Mouse (Mus musculus) hindbrain, postnatal 0 days (tissue): ENCODE data around the gene Cbr2. TPM values are rescaled to one million over a fixed set of nuclear protein-coding genes. Genes with fewer than 3 reads are reported as not detected.
"Not testable (repeated sequence)": the region's sequence is repeated elsewhere in the genome, so short reads cannot be mapped to it uniquely, and the experiment has no call there.

Experiments used
- ATAC-seq: fragments of 200-750 bp; cut with Nextera tagmentation; 2 replicates; pipeline ENCODE4 v1.8.0; 2017; ENCODE audit warnings: mild to moderate bottlenecking, moderate TSS enrichment, moderate library complexity
- DNase-seq: peaks from one replicate; pipeline ENCODE4 v3.0.0-alpha.2; 2015; ENCODE audit warnings: low spot score
- H3K27ac ChIP-seq: fragments of 300-500 bp; sonication (generic); 2 replicates; pipeline ENCODE4 v1.5.1; 2014; ENCODE audit warnings: mild to moderate bottlenecking
- H3K27me3 ChIP-seq: fragments of 300-500 bp; sonication (generic); 2 replicates; pipeline ENCODE4 v1.6.1; 2014; ENCODE audit warnings: low read length, mixed read lengths; ENCODE audit not compliant: insufficient read depth
- H3K36me3 ChIP-seq: fragments of 300-500 bp; sonication (generic); 2 replicates; pipeline ENCODE4 v1.6.1; 2014; ENCODE audit warnings: low read length, mixed read lengths; ENCODE audit not compliant: insufficient read depth
- H3K4me1 ChIP-seq: fragments of 300-500 bp; sonication (generic); 2 replicates; pipeline ENCODE4 v1.6.1; 2014; ENCODE audit warnings: antibody characterized with exemption, low read length, mixed read lengths; ENCODE audit not compliant: insufficient read depth
- H3K4me2 ChIP-seq: fragments of 300-500 bp; sonication (generic); 2 replicates; pipeline ENCODE4 v1.6.1; 2014; ENCODE audit warnings: low read depth, mild to moderate bottlenecking, low read length, moderate library complexity, mixed read lengths
- H3K4me3 ChIP-seq: fragments of 300-500 bp; sonication (generic); 2 replicates; pipeline ENCODE4 v1.5.1; 2014; ENCODE audit warnings: low read length
- H3K9ac ChIP-seq: fragments of 300-500 bp; sonication (generic); replicated peaks from 2 replicates; pipeline ENCODE4 v1.6.1; 2014; ENCODE audit warnings: mild to moderate bottlenecking, low read length, moderate library complexity, mixed read lengths
- H3K9me3 ChIP-seq: fragments of 300-500 bp; sonication (generic); 2 replicates; pipeline ENCODE4 v1.6.1; 2016; ENCODE audit warnings: low read length, mixed read lengths
- CTCF ChIP-seq: IDR thresholded peaks from 2 replicates; pipeline ENCODE4 v1.5.1; 2016; ENCODE audit warnings: antibody characterized with exemption, control low read depth, low read depth
- WGBS: fragments of 180-500 bp; shearing (Covaris S2); extraction: QIAGEN DNeasy Blood & Tissue Kit; methylation state at CpG from one replicate; pipeline ENCODE4 v1.1.7; 2014; 5-methylcytosine and 5-hydroxymethylcytosine counted together
- polyA plus RNA-seq: library from polyadenylated mRNA; unstranded; fragments of >200 nt; fragmentation: Nextera tagmentation; extraction: Ambion mirVana; gene quantifications from 2 replicates; pipeline ENCODE4 v1.2.1, GENCODE M21; 2015
- total RNA-seq: library from RNA; depleted of rRNA; stranded (reverse); fragments of >200 nt; gene quantifications from 2 replicates; pipeline ENCODE4 v1.2.3, GENCODE M21; 2014

The Cbr2 gene
- total and polyA plus RNA-seq, 2 experiments from 2014 or later: 4.0 to 6.1 TPM

DNA sequence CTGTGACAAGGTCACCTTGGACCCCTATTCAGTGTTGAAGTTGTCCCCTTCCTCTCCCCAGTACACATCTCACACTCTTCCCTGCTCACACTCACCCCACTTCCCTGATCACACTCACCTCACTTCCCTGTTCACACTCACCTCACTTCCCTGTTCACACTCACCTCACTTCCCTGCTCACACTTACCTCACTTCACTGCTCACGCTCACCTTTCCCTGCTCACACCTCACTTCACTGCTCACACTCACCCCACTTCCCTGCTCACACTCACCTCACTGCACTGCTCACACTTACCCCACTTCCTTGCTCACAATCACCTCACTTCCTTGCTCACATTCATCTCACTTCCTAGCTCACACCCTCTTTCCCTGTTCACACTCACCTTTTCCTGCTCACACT is 519 bp downstream of the Cbr2 start:
- WGBS: 89% methylated on average over 1 of the region's 1 CpGs
- Histone ChIP-seq H3K4me1 (peaks cover 4% of the 10 kb centered on the region; the same call in 1 of the 2 replicates), H3K9ac (no peak overlapping the region), H3K4me3 (no peak overlapping the region), H3K9me3 (no peaks in the 10 kb centered on the region), H3K36me3 (no peaks in the 10 kb centered on the region), H3K27ac (no peak overlapping the region), H3K27me3 (no peaks in the 10 kb centered on the region), H3K4me2 (no peak overlapping the region)
- TF ChIP-seq CTCF: no peak
- no peak for ATAC-seq
- DNase-seq: no peak

DNA sequence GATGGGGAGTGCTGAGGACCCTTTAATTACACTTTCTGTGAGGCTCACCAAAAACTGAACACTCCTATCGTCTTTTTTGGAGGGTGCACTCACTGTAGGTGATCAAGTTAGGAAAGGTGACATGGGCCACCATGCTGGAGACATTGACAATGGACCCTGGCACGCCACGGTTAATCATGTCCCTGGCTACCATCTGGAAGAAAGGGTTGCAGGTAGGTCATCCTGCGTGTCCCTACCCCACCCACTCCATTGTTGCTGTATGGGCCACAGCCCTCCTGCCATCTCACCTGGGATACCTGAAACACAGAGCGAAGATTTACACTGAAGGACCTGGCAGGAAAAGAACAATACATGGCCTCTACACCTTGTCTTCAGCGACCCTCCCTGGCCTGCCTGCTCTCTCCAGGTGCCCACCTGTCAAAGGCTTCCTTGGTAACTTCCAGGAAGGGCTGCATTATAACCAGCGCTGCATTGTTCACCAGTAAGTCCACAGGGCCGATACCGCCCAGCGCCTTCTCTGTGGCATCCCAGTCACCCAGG is 1.5 kb downstream of the Cbr2 start:
- no peaks in the 10 kb centered on the region for H3K36me3 ChIP-seq
- no peak for ATAC-seq
- H3K4me2 ChIP-seq: no peak overlapping the region
- no peak for DNase-seq
- no peaks in the 10 kb centered on the region for H3K9me3 ChIP-seq
- H3K4me1 ChIP-seq: peaks cover 4% of the 10 kb centered on the region; the same call in 1 of the 2 replicates
- H3K27me3 ChIP-seq: no peaks in the 10 kb centered on the region
- 86% methylated on average over 10 of the region's 10 CpGs for WGBS
- TF ChIP-seq CTCF: no peak
- no peak overlapping the region for H3K4me3 ChIP-seq
- no peak overlapping the region for H3K27ac ChIP-seq
- no peak overlapping the region for H3K9ac ChIP-seq

DNA sequence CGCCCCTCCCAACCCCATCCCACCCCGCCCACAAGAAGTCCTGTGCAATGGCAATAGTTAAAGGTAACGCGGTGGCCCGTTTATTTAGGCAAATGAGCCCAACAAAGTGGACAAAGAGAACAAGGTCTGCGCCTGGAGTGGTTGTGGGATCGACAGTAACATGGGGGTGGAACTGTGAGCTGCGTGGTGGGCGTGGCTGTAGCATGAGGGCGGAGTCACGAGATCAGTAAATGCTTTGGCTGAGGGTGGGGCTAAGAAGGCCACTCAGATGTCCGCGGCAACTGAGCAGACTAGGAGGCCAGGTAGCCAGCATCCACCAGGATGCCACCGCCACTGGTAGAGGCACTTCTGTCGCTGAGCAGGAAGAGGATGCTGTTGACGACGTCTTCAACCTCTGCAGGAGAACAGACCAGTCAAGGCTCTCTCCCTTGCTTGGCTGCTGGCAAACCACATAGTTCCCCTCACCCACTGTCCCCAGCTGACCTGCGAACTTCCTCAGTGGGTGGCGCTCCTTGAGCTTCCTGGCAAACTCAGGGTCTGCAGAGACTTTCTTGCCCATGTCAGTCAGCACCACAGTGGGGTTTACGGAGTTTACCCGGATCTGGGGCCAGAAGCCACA is 2.4 kb downstream of the Cbr2 start:
- H3K9me3 ChIP-seq, H3K4me3 ChIP-seq, H3K4me1 ChIP-seq, H3K27me3 ChIP-seq, H3K9ac ChIP-seq, ATAC-seq, H3K4me2 ChIP-seq, H3K27ac ChIP-seq, H3K36me3 ChIP-seq: not testable (repeated sequence)
- WGBS: 3% methylated on average over 18 of the region's 21 CpGs
- DNase-seq: peak; percentile 48

DNA sequence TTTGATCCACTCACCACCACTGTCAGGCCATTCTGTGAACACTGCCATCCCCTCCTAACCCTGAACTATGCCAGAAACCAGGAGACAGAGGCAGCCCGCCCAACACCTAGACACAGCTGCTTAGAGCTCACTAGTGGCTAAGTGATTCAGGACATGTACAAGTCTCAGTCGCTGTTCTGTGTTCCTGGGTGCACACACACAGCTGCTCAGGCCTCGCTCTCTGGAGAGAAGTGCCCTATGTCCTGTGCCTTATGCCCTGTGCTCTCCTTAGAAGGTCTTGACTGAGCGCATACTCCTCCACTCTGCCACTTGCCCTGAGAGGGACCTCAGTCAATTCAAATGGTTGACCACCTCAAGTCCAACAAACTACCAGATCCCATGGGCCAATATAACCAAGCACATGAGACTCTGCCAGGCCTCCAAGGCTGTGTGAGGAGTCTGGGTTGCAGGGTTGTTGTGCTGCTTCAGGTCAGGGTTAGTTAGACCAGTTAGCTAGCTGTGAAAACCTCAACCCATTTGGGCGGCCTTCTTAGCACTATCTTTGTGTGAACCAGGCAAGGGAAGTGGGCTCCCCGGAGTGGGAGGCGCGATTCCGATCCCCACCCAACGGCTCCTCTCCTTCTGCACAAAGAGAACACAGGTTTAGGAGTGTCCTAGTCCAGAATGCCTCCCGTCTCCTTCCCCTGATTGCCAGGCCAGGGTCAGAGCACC is 3.2 kb downstream of the Cbr2 start:
- H3K4me3 ChIP-seq: no peak overlapping the region
- H3K27ac ChIP-seq: no peak overlapping the region
- no peak for TF ChIP-seq CTCF
- no peaks in the 10 kb centered on the region for H3K27me3 ChIP-seq
- peaks cover 4% of the 10 kb centered on the region; the same call in 1 of the 2 replicates for H3K4me1 ChIP-seq
- no peak for ATAC-seq
- no peak for DNase-seq
- whole genome bisulfite sequencing: 70% methylated on average over 11 of the region's 11 CpGs
- H3K9ac ChIP-seq: no peak overlapping the region
- H3K36me3 ChIP-seq: no peaks in the 10 kb centered on the region
- H3K9me3 ChIP-seq: no peaks in the 10 kb centered on the region
- H3K4me2 ChIP-seq: no peak overlapping the region

DNA sequence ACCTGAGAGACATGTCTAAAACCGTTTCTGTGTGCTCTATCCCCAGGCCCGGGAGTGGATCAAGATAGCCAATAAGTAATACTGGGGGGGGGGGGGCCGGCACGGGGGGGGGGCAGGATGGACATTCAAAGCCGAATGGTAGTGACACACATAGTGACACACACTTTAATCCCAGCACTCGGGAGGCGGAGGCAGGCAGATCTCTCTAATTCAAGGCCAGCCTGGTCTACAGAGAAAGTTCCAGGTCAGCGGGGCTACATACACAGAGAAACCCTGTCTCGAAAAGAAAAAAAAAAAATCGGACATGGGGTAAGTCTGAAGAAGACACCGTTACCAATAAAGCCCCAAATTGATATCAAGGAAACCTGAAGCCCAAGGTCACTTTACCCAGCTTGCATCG is 4.3 kb downstream of the Cbr2 start:
- Histone ChIP-seq H3K9me3 (no peaks in the 10 kb centered on the region), H3K4me2 (no peak overlapping the region; the same call in 1 of the 2 replicates), H3K9ac (no peak overlapping the region), H3K36me3 (no peaks in the 10 kb centered on the region), H3K27ac (no peak overlapping the region), H3K4me3 (no peak overlapping the region), H3K27me3 (no peaks in the 10 kb centered on the region), H3K4me1 (peaks cover 4% of the 10 kb centered on the region; the same call in 1 of the 2 replicates)
- WGBS: 63% methylated on average over 11 of the region's 12 CpGs
- ATAC-seq (no peak), DNase-seq (no peak)
- no peak for TF ChIP-seq CTCF

DNA sequence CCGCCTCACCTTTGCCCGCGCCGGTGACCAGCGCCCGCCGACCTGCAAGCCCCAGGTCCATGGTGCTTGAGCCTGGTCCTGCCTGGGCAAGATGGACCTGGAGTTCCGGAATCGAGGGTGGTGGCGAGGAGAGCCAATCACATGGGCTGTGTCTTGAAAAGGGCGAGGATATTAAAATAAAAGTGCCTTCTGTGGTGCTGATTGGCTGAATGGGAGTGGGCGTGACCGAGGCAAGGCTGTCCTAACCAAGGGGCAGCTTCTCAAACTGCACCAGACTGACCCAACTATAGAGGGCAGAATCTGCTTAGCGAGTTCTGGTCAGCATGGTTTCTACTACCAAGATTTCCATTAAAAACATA is 4.8 kb downstream of the Cbr2 start, which contains the start of gene Dcxr:
Dcxr (minus strand) TSS at position 113 of the 359 bp plus-strand sequence.
- TF ChIP-seq CTCF: peak; percentile 57
- peak; percentile 91 for ATAC-seq

More for the DNA sequence above, 4.8 kb downstream of the Cbr2 start, which contains the start of gene Dcxr:
- H3K4me1 ChIP-seq: peaks cover 4% of the 10 kb centered on the region; the same call in 1 of the 2 replicates
- DNase-seq: peak; percentile 87
- H3K4me2 ChIP-seq: peak within 1 kb of the TSS; percentile 78
- peak within 1 kb of the TSS; percentile 32; the same call in 1 of the 2 replicates for H3K27ac ChIP-seq
- H3K27me3 ChIP-seq: no peaks in the 10 kb centered on the region
- peak within 1 kb of the TSS; percentile 49 for H3K4me3 ChIP-seq
- H3K9me3 ChIP-seq: no peaks in the 10 kb centered on the region
- H3K9ac ChIP-seq: peak within 1 kb of the TSS; percentile 57
- 3% methylated on average over 14 of the region's 14 CpGs for WGBS
- H3K36me3 ChIP-seq: no peaks in the 10 kb centered on the region
